Mouse (Mus musculus): Measurements from ENCODE around the gene Smarcc1. TPM values are rescaled to one million over a fixed set of nuclear protein-coding genes. Genes with fewer than 3 reads are reported as not detected.

Gene Smarcc1
- polyA plus RNA-seq, 1 experiment from 2014 or later, result 18.5 TPM

DNA sequence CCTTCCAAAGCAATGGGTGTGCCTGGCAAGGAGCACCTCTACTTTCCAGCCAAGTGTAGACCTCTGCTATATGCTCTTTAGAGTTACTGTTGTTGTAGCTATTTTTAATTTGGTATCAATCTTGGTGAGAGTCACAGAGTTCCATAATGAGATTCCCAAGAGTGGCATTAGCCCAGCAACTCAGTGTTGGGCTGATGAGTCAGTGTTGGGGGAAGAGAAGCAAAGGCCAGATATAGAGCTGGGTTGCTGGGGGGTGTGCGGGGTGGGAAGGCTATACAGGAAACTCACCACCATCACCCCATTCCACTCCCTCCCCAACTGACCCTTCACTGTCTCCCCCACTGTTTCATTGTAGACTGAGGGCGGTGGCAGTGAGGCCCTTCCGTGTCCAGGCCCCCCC, 36.4 kb upstream of the Smarcc1 start:
- Histone ChIP-seq H3K27ac (ENCODE audit: low read depth) (no peak overlapping the region), H3K9ac (replicated peaks) (no peak overlapping the region), H3K27me3 (ENCODE audit: insufficient read depth, low read length) (no peaks in the 10 kb centered on the region), H3K4me3 (ENCODE audit: low read depth, low read length) (no peak overlapping the region), H3K36me3 (replicated peaks; ENCODE audit: insufficient read depth, low read length) (peaks cover 53% of the 10 kb centered on the region), H3K9me3 (ENCODE audit: low read length) (no peaks in the 10 kb centered on the region), H3K4me2 (ENCODE audit: low read depth, low read length) (no peak overlapping the region), H3K4me1 (ENCODE audit: insufficient read depth) (no peaks in the 10 kb centered on the region)
- TF ChIP-seq EP300 (IDR thresholded peaks at IDR 0.05; ENCODE audit: low read depth) (no peak), CTCF (IDR thresholded peaks at IDR 0.05; ENCODE audit: low read depth) (no peak)
- 89% methylated on average over 3 of the region's 3 CpGs for WGBS (ENCODE audit: insufficient replicate concordance)
- no peak for DNase-seq
- no peak for ATAC-seq

DNA sequence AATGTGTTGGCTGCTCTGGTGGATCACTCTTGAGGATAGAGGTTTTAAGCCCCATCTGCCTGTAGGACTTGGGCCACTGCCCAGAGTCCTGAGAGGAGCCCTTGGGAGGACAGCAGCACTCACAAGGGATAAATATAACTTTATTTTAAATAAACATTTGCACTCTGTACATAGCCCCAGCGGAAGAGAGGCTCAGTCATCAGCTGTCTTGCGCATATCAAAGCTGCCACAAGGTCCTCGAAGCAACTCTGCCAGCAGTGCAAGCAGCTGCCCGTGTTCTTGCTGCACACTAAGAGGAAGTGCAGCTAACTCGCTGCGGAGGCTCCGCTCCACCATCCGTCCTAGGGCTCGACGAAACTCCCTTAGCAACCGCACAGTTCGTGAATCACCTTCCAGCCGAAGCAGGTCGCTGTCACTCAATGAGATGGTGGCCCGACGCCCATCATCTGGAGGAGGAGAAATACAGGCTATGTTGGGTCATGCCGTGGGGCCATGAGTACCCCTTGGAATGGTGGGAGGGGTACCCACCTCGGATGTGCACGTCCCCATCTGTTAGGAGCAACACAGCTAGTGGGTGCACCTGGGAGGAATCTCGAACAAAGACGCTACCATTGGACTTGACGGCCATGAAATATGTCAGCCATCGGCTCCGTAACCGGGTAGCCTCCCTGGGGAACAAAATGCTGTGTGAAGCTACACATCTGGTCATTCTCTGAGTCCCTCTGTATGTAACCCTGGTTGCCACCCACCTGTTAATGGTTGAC, 33.1 kb upstream of the Smarcc1 start:
- Histone ChIP-seq H3K9me3 (ENCODE audit: low read length) (no peaks in the 10 kb centered on the region), H3K4me1 (ENCODE audit: insufficient read depth) (no peaks in the 10 kb centered on the region), H3K4me3 (ENCODE audit: low read depth, low read length) (no peak overlapping the region), H3K36me3 (replicated peaks; ENCODE audit: insufficient read depth, low read length) (peaks cover 77% of the 10 kb centered on the region), H3K27me3 (ENCODE audit: insufficient read depth, low read length) (no peaks in the 10 kb centered on the region), H3K4me2 (ENCODE audit: low read depth, low read length) (no peak overlapping the region), H3K9ac (replicated peaks) (no peak overlapping the region), H3K27ac (ENCODE audit: low read depth) (no peak overlapping the region)
- WGBS (ENCODE audit: insufficient replicate concordance), result 83% methylated on average over 25 of the region's 25 CpGs
- 0 out of 2 replicates have a peak, but pooled peaks have one; percentile 4 for ATAC-seq
- TF ChIP-seq EP300 (IDR thresholded peaks at IDR 0.05; ENCODE audit: low read depth) (no peak), CTCF (IDR thresholded peaks at IDR 0.05; ENCODE audit: low read depth) (no peak)
- no peak for DNase-seq

DNA sequence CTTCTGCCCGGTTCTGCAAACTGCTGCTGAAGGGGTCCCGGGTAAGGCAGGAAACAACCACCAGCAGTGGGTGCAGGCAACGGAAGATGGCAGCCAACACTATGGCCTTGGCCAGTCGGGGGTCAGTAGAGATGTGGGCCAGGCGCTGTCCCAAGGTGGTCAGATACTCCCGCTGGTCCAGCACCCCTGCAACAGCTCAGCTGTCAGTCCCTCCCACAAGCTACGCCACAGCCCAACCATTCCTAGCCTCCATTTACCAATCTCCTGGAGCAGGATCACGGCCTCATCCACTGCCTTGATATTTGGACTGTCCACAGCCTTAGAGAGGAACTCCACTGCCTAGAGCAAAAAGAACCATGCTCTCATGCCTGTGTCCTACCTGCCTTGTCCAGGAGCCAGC, 31.8 kb upstream of the Smarcc1 start:
- H3K27me3 ChIP-seq (ENCODE audit: insufficient read depth, low read length), result no peaks in the 10 kb centered on the region
- no peak overlapping the region for H3K9ac ChIP-seq (replicated peaks)
- 82% methylated on average over 8 of the region's 8 CpGs for WGBS (ENCODE audit: insufficient replicate concordance)
- no peak for DNase-seq
- no peak overlapping the region for H3K4me2 ChIP-seq (ENCODE audit: low read depth, low read length)
- no peaks in the 10 kb centered on the region for H3K4me1 ChIP-seq (ENCODE audit: insufficient read depth)
- no peak overlapping the region for H3K4me3 ChIP-seq (ENCODE audit: low read depth, low read length)
- H3K36me3 ChIP-seq (replicated peaks; ENCODE audit: insufficient read depth, low read length), result peaks cover 81% of the 10 kb centered on the region
- TF ChIP-seq EP300 (IDR thresholded peaks at IDR 0.05; ENCODE audit: low read depth), result no peak
- no peak for TF ChIP-seq CTCF (IDR thresholded peaks at IDR 0.05; ENCODE audit: low read depth)
- no peaks in the 10 kb centered on the region for H3K9me3 ChIP-seq (ENCODE audit: low read length)
- no peak for ATAC-seq
- H3K27ac ChIP-seq (ENCODE audit: low read depth), result no peak overlapping the region

DNA sequence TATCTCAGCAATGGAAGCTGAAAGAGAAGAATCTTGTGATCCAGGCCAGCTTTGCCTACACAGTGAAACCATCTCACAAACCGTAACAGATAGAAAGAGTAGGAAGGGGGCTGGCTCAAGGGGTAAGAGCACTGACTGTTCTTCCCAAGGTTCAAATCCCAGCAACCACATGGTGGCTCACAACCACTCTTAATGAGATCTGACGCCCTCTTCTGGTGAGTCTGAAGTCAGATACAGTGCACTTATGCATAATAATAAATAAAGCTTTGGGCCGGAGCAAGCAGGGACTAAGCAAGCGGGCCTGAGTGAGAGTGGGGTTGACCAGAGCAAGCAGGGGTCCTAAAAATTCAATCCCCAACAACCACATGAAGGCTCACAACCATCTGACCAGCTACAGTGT, 24.2 kb upstream of the Smarcc1 start:
- WGBS (ENCODE audit: insufficient replicate concordance), result 86% methylated on average over 4 of the region's 4 CpGs
- DNase-seq, result no peak
- no peaks in the 10 kb centered on the region for H3K9me3 ChIP-seq (ENCODE audit: low read length)
- no peak overlapping the region for H3K4me2 ChIP-seq (ENCODE audit: low read depth, low read length)
- H3K4me1 ChIP-seq (ENCODE audit: insufficient read depth), result no peaks in the 10 kb centered on the region
- no peaks in the 10 kb centered on the region for H3K27me3 ChIP-seq (ENCODE audit: insufficient read depth, low read length)
- H3K36me3 ChIP-seq (replicated peaks; ENCODE audit: insufficient read depth, low read length), result peaks cover 74% of the 10 kb centered on the region
- TF ChIP-seq EP300 (IDR thresholded peaks at IDR 0.05; ENCODE audit: low read depth) (no peak), CTCF (IDR thresholded peaks at IDR 0.05; ENCODE audit: low read depth) (peak; percentile 26; the same call in 1 of the 2 replicates)
- no peak overlapping the region for H3K4me3 ChIP-seq (ENCODE audit: low read depth, low read length)
- no peak overlapping the region for H3K9ac ChIP-seq (replicated peaks)
- no peak overlapping the region for H3K27ac ChIP-seq (ENCODE audit: low read depth)
- no peak for ATAC-seq

DNA sequence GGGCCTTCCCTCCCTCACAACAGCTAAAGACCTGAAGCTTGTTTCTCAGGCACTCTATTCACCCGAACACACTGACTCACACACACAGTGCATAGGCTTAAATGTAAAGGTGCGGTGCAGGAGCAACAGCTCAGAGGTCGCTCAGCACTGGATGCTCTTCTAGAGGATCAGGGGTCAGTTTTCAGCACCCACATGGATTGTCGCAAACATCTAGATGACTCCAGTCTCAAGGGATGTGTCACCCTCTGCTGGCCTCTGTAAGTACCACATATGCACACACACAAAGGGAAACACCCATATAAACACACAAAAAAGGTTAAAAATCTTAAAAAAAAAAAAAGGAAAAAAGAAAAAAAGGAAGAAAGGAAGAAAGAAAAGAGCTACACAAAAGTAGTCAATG, 22.7 kb upstream of the Smarcc1 start:
- Histone ChIP-seq H3K4me3 (ENCODE audit: low read depth, low read length) (no peak overlapping the region), H3K27me3 (ENCODE audit: insufficient read depth, low read length) (no peaks in the 10 kb centered on the region), H3K27ac (ENCODE audit: low read depth) (no peak overlapping the region), H3K4me1 (ENCODE audit: insufficient read depth) (no peaks in the 10 kb centered on the region; the same call in 1 of the 2 replicates), H3K36me3 (replicated peaks; ENCODE audit: insufficient read depth, low read length) (peaks cover 61% of the 10 kb centered on the region), H3K9me3 (ENCODE audit: low read length) (no peaks in the 10 kb centered on the region), H3K9ac (replicated peaks) (no peak overlapping the region), H3K4me2 (ENCODE audit: low read depth, low read length) (no peak overlapping the region)
- no peak for ATAC-seq
- DNase-seq, result no peak
- TF ChIP-seq EP300 (IDR thresholded peaks at IDR 0.05; ENCODE audit: low read depth) (no peak), CTCF (IDR thresholded peaks at IDR 0.05; ENCODE audit: low read depth) (no peak)
- WGBS (ENCODE audit: insufficient replicate concordance), result 93% methylated on average over 4 of the region's 4 CpGs

DNA sequence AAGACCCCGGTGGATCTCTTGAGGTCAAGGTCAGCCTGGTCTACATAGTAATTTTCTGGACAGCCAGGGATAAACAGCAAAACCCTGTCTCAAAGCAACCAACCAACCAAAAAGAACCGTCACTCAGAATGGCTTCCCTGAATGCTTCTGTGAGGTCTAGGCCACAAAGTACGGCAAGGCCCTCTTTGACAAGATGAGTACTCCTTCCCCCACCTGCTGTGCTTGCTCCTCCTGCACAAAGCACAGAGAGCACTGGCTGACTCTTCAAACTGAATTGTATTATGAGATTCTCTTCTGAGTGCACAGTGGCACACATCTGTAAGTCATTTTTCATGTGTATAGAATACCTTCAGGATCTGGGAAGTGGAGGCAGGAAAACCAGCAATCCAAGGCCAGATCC, 19.7 kb upstream of the Smarcc1 start:
- Histone ChIP-seq H3K4me1 (ENCODE audit: insufficient read depth) (peaks cover 9% of the 10 kb centered on the region), H3K4me2 (ENCODE audit: low read depth, low read length) (no peak overlapping the region), H3K4me3 (ENCODE audit: low read depth, low read length) (no peak overlapping the region), H3K9ac (replicated peaks) (no peak overlapping the region), H3K36me3 (replicated peaks; ENCODE audit: insufficient read depth, low read length) (peaks cover 32% of the 10 kb centered on the region), H3K27me3 (ENCODE audit: insufficient read depth, low read length) (no peaks in the 10 kb centered on the region), H3K9me3 (ENCODE audit: low read length) (no peaks in the 10 kb centered on the region), H3K27ac (ENCODE audit: low read depth) (no peak overlapping the region)
- TF ChIP-seq EP300 (IDR thresholded peaks at IDR 0.05; ENCODE audit: low read depth), result no peak
- TF ChIP-seq CTCF (IDR thresholded peaks at IDR 0.05; ENCODE audit: low read depth), result no peak
- ATAC-seq (no peak), DNase-seq (no peak)
- WGBS (ENCODE audit: insufficient replicate concordance), result 83% methylated on average over 3 of the region's 3 CpGs
